Mouse (Mus musculus): ENCODE data around the gene Npnt. TPM values are rescaled to one million over a fixed set of nuclear protein-coding genes. Genes with fewer than 3 reads are reported as not detected.

The Npnt gene
- total RNA-seq (2021), result 10 to 100 TPM; 19.4 to 24.1 TPM
- long read RNA-seq, experiment 1, full-length matches to known transcripts, result 27 of 54 reads
- long read RNA-seq, experiment 1, partial matches to known transcripts, result 12 of 54 reads
- long read RNA-seq, experiment 1, other reads (novel, unspliced or antisense), result 15 of 54 reads
- long read RNA-seq, experiment 2, full-length matches to known transcripts, result 21 of 34 reads
- long read RNA-seq, experiment 2, partial matches to known transcripts, result 6 of 34 reads
- long read RNA-seq, experiment 2, other reads (novel, unspliced or antisense), result 7 of 34 reads

DNA sequence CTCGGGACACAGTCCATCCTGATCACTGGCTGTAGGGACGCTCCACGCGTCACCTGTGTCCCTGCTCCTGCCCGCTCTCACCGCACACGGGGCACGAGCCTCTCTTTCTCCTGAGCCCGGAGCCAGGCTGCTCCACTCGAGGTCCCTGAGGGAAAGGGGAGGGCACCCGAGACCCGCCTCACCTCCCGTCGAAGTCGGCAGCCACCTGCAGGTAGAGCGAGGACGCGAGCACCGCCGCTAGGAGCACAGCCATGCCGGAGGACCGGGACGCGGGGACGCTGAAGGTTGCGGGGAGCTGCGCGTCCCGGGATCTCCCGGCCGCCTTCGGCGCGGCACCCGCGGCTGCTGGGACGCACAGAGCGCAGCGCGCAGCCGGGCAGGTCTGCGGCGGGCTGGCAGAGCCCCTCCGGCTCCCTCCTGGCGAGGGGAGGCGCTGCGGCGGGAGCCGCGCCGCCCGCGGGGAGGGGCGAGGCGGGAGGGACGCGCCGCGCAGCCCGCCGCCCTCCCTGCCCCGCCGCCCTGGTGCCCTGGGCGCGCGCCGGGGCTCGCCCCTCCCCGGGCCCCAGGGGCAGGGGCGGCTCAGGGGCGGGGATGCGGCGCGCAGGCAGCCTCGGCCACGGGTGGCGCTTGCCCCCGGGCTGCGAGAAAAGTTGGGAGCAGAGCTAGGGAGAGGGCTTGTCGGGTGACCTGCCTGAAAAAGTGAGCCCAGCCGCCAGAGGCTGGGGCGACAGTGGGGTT, at the start of gene Npnt:
Npnt (minus strand) TSS at position 501 of the 738 bp plus-strand sequence.
- DNase-seq, result peak; percentile 29

DNA sequence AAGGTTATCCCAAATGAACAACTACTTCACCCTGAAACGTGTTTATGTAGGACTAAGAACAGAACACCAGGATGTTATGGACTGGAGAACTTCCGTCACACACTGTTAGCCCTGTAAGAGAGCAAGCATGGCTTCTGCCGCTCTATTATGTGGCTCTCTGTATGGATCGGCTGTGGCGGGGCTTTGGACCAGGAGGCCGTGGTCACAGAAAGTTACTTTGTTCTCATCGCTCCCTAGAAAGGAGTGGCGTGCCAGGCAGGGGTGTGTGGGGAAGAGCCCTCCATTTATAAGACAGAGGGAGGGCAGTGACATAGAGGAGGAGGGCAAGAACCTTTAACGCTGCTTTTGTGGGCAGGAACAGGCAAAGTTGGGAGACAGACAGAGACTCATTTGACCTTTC, 46.2 kb upstream of the Npnt start:
- DNase-seq, result no peak

- DNase-seq, result no peak
These were observed 45.8 kb upstream of the Npnt start for GRCm38 (mm10) chr3:132995904-132996267.

- no peak for DNase-seq
These were observed 45.2 kb upstream of the Npnt start for GRCm38 (mm10) chr3:132995172-132995903.

DNA sequence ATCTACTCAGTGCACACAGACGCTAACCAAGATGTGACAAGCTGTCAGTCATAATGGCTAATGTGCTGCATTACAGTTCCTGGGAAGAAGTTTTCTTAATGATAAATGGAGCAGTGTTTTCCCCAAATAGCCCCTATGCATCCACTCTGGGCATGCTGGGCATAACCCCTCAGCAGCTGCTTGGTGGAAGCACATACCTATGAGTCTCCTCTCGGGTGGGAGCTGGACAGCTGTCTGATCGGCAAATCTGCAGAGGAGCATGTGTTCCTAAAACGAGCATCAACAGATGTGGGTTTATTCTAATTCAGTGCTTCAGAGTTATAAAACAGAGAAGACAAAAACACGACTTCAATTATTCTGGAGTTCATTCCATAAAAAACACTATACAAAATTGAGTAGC, 36.1 kb upstream of the Npnt start:
- no peak for DNase-seq

DNA sequence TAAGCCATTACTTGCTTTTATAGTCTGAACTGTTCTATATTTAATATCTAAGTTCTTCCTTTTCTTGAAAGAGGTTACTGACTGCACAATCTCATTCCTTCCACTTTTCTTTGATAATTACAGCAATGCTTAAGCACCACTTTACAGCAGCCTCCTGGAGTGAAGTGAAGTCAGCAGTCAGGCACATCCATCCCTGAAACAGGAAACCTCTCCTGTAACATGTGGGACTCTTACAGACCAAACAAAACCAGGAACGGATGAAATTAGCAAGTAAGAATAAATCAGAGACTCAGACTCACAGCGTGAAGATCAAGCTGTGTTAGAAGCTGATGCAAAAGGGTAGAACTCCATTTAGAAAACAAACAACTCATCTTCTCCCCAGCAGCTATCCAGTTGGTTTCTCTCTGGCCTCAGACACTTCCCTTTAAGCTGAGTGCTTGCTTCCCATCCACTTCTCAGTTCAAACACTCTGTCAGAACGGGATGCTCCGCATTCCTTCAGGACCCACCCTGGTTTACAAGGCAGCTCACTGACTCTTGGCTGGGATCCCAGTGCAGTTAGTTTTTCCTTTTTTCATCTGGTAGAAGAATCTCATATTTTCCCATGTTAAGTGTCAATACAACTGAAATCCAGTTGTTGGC, 33.9 kb upstream of the Npnt start:
- no peak for DNase-seq

GRCm38 (mm10) chr3:132981968-132982367, 31.9 kb upstream of the Npnt start:
- no peak for DNase-seq

- no peak for DNase-seq
These were observed 29.8 kb upstream of the Npnt start for GRCm38 (mm10) chr3:132979781-132980461.

DNA sequence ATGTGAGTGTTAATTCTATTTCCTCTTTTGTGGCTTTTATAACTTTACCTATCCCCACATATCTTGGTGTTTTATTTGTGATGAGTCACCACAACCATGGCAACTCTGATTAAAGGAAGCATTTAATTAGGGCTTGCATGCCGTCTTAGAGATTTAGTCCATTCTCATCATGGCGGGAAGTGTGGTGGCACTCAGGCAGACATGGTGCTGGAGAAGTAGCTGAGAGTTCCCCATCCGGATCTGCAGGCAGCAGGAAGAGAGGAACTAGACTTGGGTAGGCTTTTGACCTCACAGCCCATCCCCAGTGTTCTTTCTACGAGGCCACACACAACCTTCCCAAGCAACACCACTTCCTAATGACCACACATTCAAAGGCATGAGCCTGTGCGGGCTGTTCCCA, 16.2 kb upstream of the Npnt start:
- no peak for DNase-seq

GRCm38 (mm10) chr3:132964715-132965507, 14.8 kb upstream of the Npnt start:
- no peak for DNase-seq

- no peak for DNase-seq
These were observed 12.7 kb upstream of the Npnt start for GRCm38 (mm10) chr3:132962631-132963361.

DNA sequence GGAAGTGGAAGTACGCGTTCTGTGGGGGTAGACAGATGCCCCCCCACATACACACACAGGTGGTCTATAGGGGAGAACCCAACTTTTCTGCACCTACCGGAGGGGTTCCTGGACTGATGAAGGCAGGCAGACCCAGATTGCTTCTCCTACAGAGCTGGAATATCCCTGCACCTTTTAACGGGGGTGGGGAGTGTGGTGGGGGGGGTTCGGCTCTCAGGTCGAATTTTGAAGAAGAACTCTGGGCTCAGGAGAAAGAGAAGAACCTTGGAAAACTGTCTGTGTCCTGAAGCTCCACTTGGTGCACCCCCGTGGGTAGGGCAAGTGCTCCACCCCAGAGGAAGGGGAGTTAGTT, 414 bp upstream of the Npnt start:
- no peak for DNase-seq

DNA sequence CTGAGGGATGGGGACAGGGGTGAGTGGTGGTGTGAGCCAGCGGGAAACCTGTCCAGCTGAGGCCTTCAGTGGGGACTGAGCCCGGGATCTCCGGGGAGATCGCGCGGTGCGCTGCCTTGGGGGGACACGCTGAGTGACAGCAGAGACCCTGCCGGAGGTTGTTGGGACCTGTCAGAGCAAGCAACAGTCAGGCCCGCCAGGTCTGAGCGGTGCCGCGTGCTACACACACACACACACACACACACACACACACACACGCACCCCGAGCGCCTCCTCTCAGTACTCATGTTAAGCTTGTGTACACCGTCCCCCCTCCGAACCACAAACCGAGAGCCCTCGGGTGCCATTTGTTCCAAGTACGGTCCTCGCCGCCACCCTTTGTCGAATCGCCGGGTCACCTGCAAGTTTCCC, 706 bp downstream of the Npnt start:
- peak; percentile 26 for DNase-seq

DNA sequence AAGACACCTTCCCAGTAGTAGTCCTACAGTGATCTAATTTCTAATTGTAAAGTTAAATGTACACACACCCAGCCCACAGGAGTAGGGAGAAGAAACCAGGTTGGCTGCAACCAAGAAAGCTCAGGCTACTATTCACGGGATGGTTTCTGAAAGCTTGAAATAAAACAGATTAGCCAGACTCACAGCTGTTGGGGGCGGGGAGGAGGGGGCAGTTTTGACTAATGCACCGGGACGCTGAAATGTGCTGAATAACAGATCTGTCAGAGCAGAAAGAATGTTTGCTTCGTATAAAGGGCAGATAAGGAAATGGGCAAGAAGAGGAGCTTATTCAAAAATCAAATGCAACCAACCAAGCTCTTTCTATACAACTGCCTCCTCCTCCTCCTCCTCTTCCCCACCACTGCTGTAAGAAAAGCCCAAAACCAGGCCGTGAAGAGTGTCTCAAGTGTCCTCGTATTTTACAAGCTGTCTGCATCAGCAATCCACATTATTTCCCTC, 1.7 kb downstream of the Npnt start:
- DNase-seq, result no peak

DNA sequence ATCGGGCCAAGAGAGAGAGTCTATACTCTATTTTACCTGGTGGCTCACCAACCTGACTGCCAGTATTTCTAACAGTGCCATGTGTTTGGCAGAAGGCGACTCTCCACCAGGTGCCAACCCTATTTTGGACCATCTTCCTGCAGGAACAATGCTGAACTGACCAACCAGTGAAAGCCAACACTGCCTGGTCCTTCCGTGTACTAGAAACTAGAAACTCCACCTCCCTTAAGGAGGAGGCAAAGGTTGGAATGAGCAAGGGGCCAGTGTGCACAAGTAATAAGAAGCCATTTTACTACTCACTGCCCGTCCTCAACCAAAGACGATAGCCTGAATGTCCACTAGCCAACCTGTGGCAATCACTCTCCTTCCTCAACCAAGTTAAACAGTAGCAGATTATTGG, 4.0 kb downstream of the Npnt start:
- DNase-seq, result no peak

- no peak for DNase-seq
These were observed 4.4 kb downstream of the Npnt start for GRCm38 (mm10) chr3:132945669-132946068.

DNA sequence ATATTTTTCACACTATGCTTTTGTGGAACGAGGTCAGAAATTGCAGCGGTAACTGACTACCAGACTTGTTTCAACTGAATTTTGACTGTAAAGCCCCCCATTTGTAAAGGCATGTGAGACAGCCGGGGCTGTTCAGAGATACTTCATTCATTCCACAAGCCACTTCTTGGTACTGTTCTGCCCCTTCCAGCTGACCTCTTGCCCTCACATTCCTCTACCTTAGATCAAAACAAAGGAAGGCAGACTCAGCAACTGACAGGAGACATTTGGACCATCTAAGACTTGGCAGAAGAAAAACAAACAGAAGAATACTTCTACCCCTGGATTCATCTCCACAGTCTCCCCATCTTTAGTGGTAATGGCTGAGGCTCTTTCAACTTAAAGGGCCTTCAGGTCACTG, 5.5 kb downstream of the Npnt start:
- no peak for DNase-seq

DNA sequence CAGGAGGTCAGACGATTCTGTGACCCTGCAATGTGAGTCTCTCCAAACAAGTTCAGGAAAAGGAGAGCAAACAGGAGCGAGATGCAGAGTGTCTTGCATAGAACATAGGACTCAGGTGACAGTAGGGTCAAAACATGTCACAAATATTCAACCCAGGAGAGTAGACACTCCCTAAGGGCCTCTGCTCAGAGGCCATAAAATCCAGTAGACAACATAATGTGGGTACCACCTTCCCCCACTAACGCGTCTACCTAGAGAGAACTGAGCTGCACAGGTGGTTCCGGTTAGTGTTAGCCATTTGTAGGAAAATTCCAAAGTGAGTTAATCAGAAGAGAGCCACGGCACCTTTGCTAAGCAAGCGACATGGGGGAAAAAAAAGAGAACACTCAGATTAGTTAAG, 5.9 kb downstream of the Npnt start:
- no peak for DNase-seq

GRCm38 (mm10) chr3:132942778-132943177, 7.3 kb downstream of the Npnt start:
- DNase-seq, result no peak

- no peak for DNase-seq
These were observed 9.7 kb downstream of the Npnt start for GRCm38 (mm10) chr3:132940181-132940990.

Data from gastrocnemius, postnatal 10 days (tissue).